Mouse (Mus musculus) thymus, postnatal 4 days (tissue): ENCODE measurements at regions not wholly inside any gene's neighbourhood (a gene's known extent, or its start where the extent isn't known, plus 50 kb on each side); places are given as distances from the start of the nearest gene placed in this dataset.

Experiments
- DNase-seq: peaks from one replicate; pipeline ENCODE4 v3.0.0; 2021

GRCm38 (mm10) chr17:51986920-51987319 lies 153.8 kb upstream of the Satb1 start:
- no peak for DNase-seq

GRCm38 (mm10) chr17:51986212-51986611 lies 153.1 kb upstream of the Satb1 start:
- peak; percentile 25 for DNase-seq

- DNase-seq, result no peak
Measured at GRCm38 (mm10) chr17:51979126-51979525, 146.0 kb upstream of the Satb1 start.

- no peak for DNase-seq
Measured at GRCm38 (mm10) chr17:51971444-51971843, 138.4 kb upstream of the Satb1 start.

- DNase-seq, result no peak
Measured at GRCm38 (mm10) chr17:51966573-51967284, 133.6 kb upstream of the Satb1 start.

GRCm38 (mm10) chr17:51962529-51963110 lies 129.5 kb upstream of the Satb1 start:
- no peak for DNase-seq

- DNase-seq, result no peak
Measured at GRCm38 (mm10) chr17:51961337-51961736, 128.2 kb upstream of the Satb1 start.

GRCm38 (mm10) chr17:51956275-51956674 lies 123.2 kb upstream of the Satb1 start:
- DNase-seq, result peak; percentile 68

GRCm38 (mm10) chr17:51937707-51938106 lies 104.6 kb upstream of the Satb1 start:
- DNase-seq, result no peak

GRCm38 (mm10) chr17:51936071-51936470 lies 103.0 kb upstream of the Satb1 start:
- no peak for DNase-seq

GRCm38 (mm10) chr17:51926392-51926791 lies 93.3 kb upstream of the Satb1 start:
- no peak for DNase-seq

GRCm38 (mm10) chr17:51907031-51907430 lies 73.9 kb upstream of the Satb1 start:
- DNase-seq, result peak; percentile 62

GRCm38 (mm10) chr17:51906418-51906817 lies 73.3 kb upstream of the Satb1 start:
- peak; percentile 33 for DNase-seq

- peak; percentile 41 for DNase-seq
Measured at GRCm38 (mm10) chr17:51903885-51904284, 70.8 kb upstream of the Satb1 start.

- DNase-seq, result peak; percentile 48
Measured at GRCm38 (mm10) chr17:51899376-51899775, 66.3 kb upstream of the Satb1 start.

GRCm38 (mm10) chr17:51896160-51896559 lies 63.1 kb upstream of the Satb1 start:
- peak; percentile 48 for DNase-seq

- no peak for DNase-seq
Measured at GRCm38 (mm10) chr17:51894278-51894677, 61.2 kb upstream of the Satb1 start.

GRCm38 (mm10) chr17:51892856-51893255 lies 59.8 kb upstream of the Satb1 start:
- peak; percentile 48 for DNase-seq

- DNase-seq, result peak; percentile 58
Measured at GRCm38 (mm10) chr17:51892159-51892558, 59.1 kb upstream of the Satb1 start.
